Mouse (Mus musculus): Measurements from ENCODE around the gene Slc12a4.
"Not testable (repeated sequence)": the region's sequence is repeated elsewhere in the genome, so short reads cannot be mapped to it uniquely, and the experiment has no call there.

Slc12a4 gene

GRCm38 (mm10) chr8:105965905-105966341, at the start of gene Slc12a4:
Gene Slc12a4, minus strand, starts transcription at chr8:105966097.
- peak; percentile 72 for DNase-seq (ENCODE audit: low spot score)

DNA sequence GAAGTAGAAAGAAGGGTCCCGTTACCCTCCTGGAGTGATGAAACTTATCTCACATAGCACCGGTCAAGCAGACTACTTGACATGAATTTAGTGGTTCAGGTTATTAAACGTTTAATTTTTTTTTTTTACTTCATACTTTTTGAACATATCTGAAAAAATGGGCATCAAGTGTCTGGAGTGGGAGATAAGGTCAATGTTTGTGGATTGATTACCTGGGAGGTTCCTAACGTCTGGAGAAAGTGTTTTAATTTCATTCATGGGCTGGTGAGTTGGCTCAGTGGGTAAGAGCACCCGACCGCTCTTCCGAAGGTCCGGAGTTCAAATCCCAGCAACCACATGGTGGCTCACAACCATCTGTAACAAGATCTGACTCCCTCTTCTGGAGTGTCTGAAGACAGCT, 46.3 kb upstream of the Slc12a4 start:
- DNase-seq (ENCODE audit: low spot score): not testable (repeated sequence)

GRCm38 (mm10) chr8:106011643-106011986, 45.7 kb upstream of the Slc12a4 start, which contains the start of gene Ddx28:
Gene Ddx28, minus strand, starts transcription at chr8:106011882.
- no peak for DNase-seq (ENCODE audit: low spot score)

- peak; percentile 93 for DNase-seq (ENCODE audit: low spot score)
Measured at GRCm38 (mm10) chr8:106010748-106011642, 45.1 kb upstream of the Slc12a4 start.

GRCm38 (mm10) chr8:106007891-106008290, 42.0 kb upstream of the Slc12a4 start:
- DNase-seq (ENCODE audit: low spot score): not testable (repeated sequence)

GRCm38 (mm10) chr8:106007135-106007534, 41.2 kb upstream of the Slc12a4 start:
- DNase-seq (ENCODE audit: low spot score): no peak

DNA sequence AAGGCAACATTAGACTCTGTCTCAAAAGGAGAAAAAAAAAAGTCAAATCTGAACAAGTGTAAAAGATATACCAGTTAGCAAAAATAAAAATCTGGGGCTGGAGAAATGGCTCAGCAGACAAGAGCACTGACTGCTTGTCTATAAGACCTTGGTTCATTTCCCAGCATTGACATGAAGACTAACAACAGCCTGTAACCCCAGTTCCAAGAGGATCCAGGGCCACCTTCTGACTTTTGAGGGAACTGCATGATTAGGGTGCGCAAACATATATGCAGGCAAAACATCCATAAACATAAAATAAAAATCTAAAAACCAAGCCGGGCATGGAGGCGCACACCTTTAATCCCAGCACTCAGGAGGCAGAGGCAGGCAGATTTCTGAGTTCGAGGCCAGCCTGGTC, 40.5 kb upstream of the Slc12a4 start:
- DNase-seq (ENCODE audit: low spot score): no peak

DNA sequence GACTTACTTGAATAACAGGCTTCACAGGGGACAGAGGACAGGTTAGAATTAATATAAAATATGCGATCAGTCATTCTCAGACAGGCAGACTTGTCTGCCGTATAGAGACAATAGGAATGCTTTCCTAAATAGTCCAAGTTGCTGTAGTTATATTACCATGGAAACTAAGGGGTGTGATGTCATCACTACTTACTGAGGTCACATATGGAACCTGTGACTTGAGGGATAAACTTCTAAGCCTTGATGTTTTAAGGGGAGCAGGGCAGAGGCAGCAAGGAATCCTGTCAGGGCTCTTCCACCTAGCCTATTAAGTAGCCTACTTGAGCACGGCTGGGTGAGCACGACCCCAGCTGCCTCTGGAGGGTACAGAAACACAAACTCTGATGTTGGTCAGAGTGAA, 40.0 kb upstream of the Slc12a4 start, which contains the start of gene Dpep2nb:
TSS of gene Dpep2nb (minus strand) at position 101 of the 400 bp plus-strand sequence.
- DNase-seq (ENCODE audit: low spot score): no peak

DNA sequence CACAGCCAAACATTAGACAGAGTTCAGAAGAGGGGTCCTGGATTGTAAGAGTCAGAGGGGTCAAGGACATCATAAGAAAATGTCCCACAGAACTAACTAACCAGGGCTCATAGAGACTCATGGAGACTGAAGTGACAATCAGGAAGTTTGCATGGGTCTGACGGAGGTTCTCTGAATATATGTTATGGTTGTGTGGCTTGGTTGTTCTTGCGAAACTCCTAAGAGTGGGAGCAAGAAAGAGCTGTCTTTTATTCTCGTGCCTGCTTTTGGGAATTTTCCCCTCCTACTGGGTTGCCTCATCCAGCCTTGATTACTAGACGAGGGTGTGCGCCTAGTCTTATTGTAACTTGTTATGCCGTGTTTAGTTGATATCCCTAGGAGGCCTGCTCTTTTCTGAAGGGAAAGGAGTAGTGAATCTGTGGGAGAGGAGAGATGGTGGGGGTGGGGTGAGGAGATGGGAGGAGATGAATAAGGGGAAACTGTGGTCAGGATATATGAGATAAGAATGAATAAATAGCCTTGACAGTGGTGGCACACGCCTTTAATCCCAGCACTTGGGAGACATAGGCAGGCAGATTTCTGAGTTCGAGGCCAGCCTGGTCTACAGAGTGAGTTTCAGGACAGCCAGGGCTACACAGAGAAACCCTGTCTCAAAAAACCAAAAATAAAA, 38.8 kb upstream of the Slc12a4 start:
- no peak for DNase-seq (ENCODE audit: low spot score)

GRCm38 (mm10) chr8:106001908-106002307, 36.0 kb upstream of the Slc12a4 start:
- no peak for DNase-seq (ENCODE audit: low spot score)

- DNase-seq (ENCODE audit: low spot score): no peak
Measured at GRCm38 (mm10) chr8:105998971-105999370, 33.1 kb upstream of the Slc12a4 start.

DNA sequence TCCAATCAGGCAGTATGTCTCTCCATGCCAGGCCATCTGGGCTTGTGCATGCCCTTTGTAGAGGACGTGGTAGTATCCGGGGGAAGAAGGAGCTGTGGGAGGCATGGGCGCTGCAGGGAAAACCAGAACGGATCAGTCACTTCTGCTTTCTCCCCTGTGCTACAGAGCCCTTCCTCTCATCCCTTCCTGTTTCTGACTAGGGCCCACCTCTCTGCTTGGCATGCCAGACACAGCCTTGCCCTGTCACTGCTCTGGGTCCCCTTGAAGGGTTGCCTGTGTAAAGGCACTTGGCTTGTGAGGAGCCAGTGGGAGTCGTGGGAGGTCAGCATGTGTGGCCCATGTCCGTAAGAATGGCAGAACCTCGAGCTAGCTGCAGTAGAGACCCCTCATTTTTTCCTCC, 30.5 kb upstream of the Slc12a4 start:
- no peak for DNase-seq (ENCODE audit: low spot score)

- no peak for DNase-seq (ENCODE audit: low spot score)
Measured at GRCm38 (mm10) chr8:105993226-105993625, 27.3 kb upstream of the Slc12a4 start.

GRCm38 (mm10) chr8:105992499-105992898, 26.6 kb upstream of the Slc12a4 start:
- no peak for DNase-seq (ENCODE audit: low spot score)

DNA sequence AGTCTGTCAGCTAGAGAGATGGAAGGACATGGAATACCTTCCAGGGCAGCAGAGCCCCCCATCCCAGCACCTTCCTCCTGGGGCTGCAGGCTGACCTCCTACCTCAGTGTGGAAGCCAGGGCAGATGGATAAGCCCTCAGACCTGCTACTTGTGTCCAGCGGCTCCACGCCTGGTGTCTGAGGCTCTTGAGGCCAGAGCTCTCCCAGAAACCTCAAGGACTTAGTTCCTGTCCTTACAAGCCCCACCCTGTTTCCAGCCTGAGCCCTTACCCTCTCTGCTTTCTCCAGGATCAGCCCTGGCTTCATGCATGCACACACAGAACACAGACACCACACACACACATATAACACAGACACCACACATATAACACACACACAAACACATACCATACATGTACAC, 25.6 kb upstream of the Slc12a4 start:
- no peak for DNase-seq (ENCODE audit: low spot score)

DNA sequence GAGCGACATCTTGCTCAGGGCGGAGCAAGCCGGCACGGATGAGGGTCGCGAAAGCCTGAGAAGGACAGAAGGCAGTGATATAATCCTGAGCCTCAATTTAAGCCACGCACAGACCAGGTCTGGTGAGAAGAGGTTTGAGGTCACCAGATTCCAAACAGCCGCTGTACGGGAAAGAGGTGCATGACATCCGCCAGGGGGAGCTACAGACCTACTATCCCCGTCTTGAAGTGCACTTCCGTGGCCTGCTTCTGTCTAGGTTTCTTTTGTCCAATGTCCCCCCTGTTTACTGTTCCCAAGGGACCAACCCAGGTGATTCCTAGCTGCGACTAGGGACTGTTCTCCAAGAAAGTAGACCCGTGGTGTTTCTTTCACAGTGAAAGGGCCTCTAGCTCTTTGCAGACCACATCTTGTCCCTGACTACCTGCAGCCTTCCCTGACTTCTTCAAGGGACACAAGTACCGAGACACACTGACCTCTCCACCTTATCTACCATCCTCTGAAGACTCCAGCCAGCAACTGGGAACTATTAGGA, 25.0 kb upstream of the Slc12a4 start, which contains the start of gene Dus2:
TSS of gene Dus2 (plus strand) at position 482 of the 532 bp plus-strand sequence.
- peak; percentile 90 for DNase-seq (ENCODE audit: low spot score)

DNA sequence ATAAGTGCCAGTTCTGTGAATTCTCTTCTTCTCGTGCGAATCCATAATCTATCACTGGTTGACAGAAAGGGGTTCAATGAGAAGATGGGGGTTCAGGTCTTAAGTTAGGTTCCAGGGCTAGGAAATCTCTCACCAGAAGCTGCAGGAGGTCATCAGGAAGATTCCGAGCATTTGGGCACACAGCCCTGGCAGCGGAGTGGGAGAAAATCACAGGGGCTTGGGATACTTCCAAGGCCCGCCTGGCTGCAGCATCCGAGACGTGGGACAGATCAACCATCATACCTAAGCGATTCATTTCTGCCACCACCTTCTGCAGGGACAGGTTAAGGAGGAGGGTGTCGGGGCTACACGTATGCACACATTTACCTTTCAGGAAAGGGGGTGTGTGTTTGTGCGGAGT, 22.6 kb upstream of the Slc12a4 start:
- DNase-seq (ENCODE audit: low spot score): no peak

GRCm38 (mm10) chr8:105983406-105983805, 17.5 kb upstream of the Slc12a4 start:
- not testable (repeated sequence) for DNase-seq (ENCODE audit: low spot score)

DNA sequence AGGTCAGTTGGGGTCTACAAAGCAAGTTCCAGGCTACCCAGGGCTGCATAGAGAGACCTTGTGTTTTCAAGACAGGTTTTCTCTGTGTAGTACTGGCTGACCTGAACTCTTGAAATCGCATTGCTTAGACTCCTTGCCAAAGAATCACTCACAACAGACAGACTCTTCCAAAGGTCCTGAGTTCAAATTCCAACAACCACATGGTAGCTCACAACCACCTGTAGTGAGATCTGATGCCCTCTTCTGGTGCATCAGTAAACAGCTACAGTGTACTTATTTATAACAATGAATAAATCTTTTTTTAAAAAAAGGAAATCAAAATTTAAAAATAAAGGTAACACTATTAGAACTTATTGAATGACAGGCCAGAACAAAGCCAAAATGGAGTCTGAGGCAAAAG, 15.2 kb upstream of the Slc12a4 start:
- no peak for DNase-seq (ENCODE audit: low spot score)

- DNase-seq (ENCODE audit: low spot score): no peak
Measured at GRCm38 (mm10) chr8:105979325-105979724, 13.4 kb upstream of the Slc12a4 start, which contains the start of gene Dpep3. Gene Dpep3, minus strand, starts transcription at chr8:105979429.

DNA sequence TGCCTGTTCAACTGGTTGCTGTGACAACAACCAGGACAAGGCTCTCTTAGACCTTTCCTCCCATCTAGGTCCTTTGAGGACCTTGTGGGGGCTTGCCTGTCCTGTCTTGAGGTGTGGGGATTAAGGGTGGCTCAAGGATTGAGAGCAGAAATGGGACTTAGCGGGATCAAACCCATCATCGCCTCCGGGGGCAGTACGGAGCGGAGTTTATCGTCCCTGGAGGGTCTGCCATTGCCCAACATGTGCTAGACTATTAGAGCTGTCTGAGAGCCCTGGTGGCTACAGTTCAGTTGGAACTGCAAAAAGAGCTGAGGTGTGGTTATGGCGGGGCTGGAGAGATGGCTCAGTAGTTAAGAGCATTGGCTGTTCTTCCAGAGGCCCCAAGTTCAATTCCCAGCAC, 9.5 kb upstream of the Slc12a4 start:
- no peak for DNase-seq (ENCODE audit: low spot score)

GRCm38 (mm10) chr8:105971019-105971720, 5.3 kb upstream of the Slc12a4 start:
- DNase-seq (ENCODE audit: low spot score): no peak

Data from urinary bladder, postnatal 25 days (tissue).